Mouse (Mus musculus): ENCODE data around the gene Pappa2. TPM values are rescaled to one million over a fixed set of nuclear protein-coding genes. Genes with fewer than 3 reads are reported as not detected.

Gene Pappa2
- 0.41 and 0.59 TPM in 2 replicates for polyA plus RNA-seq (2015; fragmentation: Nextera tagmentation; extraction: Ambion mirVana)

DNA sequence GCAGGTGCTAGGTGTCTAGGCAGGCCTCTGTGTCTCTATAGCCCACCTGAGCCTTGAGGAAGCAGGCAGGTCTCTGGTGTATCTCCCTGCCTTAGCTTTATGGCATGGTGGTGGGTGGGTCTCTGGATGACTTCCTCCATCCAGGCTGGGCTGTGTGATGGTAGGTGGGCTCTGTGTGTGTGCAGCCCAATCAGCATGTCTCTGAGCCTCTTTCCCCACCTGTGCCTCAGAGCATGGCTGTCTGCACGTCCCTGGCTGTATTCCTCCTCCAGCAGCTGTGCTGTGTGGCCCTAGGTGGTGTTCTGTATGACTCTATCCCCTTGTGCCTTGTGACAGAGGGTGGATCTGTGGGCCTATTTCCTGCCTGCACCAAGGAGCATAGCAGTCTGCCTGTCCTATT lies at the start of gene Pappa2:
Pappa2 (minus strand) TSS at position 101 of the 400 bp plus-strand sequence.

Data from neural tube, postnatal 0 days (tissue).